Mouse (Mus musculus) brain, adult 2 months (tissue): ENCODE measurements around the gene Pgap1.
A peak's percentile ranks its signal among the peaks of the same experiment; 100 is the strongest.

Experiments
- DNase-seq: peaks from one replicate; pipeline ENCODE4 v3.0.0; 2011; ENCODE audit warnings: low read depth, low spot score

Pgap1 gene

DNA sequence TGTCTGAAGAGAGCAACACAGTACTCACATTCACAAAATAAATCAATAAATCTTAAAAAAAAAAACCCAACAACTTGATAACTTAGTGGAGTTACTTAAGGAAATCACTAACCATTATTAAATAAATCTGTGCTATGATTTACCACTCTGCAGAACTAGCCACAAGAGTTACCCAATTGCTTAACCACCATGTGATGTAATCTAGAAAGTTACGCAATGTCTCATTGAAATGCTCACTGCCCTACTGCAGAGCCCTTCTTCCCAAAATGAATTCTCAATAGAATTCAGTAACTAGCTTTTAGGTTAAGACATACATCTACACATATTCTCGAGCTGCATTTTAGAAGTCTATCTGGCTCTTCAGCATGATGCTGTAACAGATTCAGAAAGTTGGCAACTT is 33.8 kb downstream of the Pgap1 start:
- no peak for DNase-seq

GRCm38 (mm10) chr1:54520062-54520577 is 37.4 kb downstream of the Pgap1 start:
- DNase-seq: no peak

DNA sequence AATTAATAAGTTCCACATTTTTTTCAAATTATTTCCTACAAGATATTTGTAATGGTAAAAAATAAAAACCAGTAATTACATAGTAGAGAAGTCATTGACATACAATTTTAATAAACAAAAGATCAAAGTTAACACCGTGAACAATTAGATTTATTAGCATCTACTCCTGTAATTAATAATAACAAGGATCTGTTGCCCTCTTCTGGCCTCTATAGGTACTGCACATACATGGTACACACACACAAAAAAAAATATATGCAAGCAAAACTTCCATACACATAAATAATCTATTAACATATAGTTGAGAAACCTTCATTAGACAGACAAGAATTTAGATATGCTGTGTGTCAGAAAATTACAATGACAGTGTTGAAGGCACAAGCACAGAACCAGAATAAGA is 43.6 kb downstream of the Pgap1 start:
- no peak for DNase-seq

DNA sequence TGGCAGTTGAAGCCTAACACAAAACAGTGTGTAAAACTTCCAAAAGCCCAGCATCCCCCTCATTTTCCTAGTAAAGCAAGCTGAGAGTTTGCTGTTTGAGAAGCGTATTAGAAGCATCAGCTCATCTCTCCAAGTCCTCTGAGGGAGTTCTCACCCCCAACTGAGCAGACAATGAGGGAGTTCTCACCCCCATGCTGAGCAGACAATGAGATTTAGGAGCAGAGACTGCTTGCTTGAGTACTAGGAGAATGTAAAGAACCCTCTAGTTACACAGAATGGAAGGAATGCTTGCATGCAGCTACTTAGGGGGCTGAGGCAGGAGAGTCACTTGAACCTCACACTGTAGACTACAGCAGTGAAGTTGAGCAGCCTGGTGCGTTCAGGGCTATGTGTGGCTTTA is 59.0 kb downstream of the Pgap1 start:
- no peak for DNase-seq

DNA sequence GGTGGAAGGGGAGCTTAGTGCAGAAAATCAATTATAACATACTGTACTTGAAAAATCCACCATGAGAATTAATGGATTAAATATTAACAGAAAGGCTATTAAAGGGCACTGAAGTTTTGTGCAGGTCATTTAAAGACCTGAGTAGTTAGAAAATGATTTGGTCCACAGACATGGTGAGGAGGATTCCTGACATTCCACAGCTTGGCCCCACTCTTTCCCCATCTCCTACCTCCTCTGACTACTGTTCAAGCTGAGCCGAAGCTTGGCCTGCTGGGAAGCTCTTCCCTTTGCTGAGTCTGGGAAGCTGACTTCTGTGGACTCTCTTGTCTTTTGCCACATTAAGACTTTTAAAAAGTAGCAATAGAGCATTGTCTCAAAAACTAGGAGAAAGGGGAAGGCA is 61.2 kb downstream of the Pgap1 start:
- no peak for DNase-seq

- no peak for DNase-seq
Measured at GRCm38 (mm10) chr1:54493496-54493895, 64.0 kb downstream of the Pgap1 start.

GRCm38 (mm10) chr1:54492435-54492841 is 65.0 kb downstream of the Pgap1 start:
- peak; percentile 15 for DNase-seq

DNA sequence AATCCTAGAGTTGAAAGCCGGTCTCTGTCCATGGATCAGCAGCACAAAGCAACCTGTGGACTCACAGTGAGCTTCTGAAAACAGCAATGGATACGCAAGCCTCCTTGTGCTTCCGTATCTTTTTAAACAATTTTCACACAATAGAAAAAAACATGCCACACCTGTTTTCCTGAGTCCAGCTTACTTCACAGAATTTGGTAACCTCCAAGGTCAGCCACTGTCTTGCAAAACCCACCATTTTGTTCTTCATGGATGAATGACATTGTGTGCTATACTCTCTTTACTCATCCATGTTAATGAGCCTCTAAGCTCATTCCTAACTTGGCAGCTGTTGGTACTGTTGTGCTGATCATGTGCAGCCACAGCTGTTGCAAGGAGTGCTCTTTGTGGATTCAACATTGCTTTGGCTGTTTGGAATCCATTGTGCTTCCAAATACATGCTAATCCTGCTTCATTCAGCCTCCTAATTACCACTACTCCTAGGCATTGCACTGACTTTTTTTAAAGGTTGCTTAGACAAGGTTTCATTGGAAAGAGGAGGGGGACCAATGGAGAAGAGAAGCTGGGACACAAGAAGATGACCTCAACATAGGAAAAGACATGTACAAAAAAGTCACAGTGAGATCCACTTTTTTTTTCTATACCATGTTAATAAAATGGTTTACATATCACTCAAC is 72.6 kb downstream of the Pgap1 start:
- peak; percentile 43 for DNase-seq

- DNase-seq: no peak
Measured at GRCm38 (mm10) chr1:54480491-54480890, 77.0 kb downstream of the Pgap1 start.

DNA sequence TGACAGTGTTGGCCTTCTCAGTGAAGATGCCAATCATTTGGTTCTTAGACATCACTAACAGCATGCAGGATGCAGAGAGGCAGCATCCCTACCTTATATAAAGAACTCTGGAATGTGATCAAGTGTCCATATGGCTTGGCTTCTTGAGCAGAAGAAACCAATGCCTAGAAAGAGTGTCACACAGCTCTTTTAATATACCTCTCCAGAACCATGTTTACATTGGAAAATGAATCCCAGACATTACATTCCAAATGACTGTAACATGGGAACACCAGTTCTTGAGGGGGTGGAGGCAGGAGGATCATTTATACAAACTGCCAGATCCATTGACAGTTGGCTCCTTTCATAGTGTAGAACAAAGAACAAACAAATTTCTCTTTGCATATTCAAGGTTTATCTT is 88.8 kb downstream of the Pgap1 start:
- peak; percentile 80 for DNase-seq

DNA sequence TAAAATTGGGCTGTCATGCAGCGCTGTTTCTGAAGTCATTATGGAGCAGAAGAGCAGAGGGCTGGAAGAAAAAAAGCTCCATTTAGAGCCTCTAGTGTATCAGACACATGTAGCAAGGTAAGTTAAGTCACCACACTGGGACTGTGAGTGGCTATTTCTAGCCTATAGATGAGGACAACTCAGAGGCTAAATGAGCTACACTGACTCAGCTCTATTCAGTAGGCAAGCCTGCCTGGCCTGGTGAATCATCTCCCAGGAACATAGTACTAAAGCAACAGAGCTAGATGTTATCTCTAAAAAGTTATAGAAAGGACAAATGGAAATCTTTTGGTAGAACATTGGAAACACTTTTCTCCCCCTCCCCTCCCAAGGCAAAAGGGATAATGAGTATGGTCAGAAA is 90.1 kb downstream of the Pgap1 start:
- DNase-seq: peak; percentile 86

DNA sequence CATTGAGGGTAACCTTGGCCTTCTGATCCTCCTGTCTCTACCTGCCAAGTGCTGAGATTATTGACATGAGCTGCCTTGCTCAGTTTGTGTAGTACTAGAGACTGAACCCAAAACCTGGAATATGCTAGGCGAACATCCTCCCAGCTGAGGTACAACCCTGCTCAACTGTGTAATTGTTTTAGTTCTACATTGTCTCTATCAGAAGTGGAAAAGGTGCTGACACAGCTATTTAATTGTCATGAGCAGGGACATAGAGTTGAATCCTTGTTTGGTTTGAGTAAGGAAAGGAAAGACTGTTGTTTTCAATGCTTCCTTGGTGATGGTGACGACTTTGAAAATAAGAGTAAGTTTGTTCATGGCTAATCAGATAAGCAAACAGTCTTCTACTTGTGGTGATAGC is 105.4 kb downstream of the Pgap1 start:
- DNase-seq: no peak

DNA sequence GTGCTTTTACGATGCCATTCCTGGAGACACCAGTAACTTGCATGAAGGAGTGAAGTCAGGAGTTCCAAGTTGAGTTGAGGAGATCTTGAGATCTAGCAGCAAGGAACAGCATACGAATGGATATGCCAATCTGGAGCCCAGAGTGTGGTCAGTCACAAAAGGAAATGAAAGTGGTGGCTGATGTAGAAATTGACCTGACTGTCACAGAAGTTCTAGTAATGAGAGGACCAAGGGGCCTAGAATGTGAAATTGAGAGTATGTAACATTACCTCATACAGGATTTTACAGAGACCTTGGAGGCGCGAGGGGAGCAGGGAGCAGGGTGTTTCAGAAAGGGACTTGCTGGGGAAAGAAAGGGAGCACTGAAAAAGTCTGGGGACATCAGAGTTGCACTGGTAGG is 108.7 kb downstream of the Pgap1 start:
- no peak for DNase-seq

GRCm38 (mm10) chr1:54443641-54444040 is 113.8 kb downstream of the Pgap1 start:
- DNase-seq: peak; percentile 36

DNA sequence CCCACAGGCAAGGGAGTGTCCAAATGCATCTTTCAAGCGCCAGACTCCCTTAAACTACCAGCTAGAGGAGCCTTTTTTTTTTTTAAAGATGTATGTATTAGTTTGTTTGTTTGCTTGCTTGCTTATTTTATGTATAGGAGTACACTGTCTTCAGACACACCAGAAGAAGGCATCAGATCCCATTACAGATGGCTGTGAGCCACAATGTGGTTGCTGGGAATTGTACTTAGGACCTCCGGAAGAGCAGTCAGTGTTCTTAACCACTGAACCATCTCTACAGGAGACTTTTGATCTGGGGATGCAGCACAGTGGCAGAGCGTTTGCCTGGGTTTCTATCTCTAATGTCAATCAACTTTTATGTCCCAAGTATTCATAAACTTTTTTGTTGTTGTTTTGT is 118.4 kb downstream of the Pgap1 start:
- DNase-seq: no peak

- DNase-seq: peak; percentile 93
Measured at GRCm38 (mm10) chr1:54438340-54439079, 119.0 kb downstream of the Pgap1 start, which contains the start of gene Gtf3c3. Gene Gtf3c3, minus strand, starts transcription at chr1:54438971.
